Mouse (Mus musculus): ENCODE measurements around the gene Hist1h4m.
"Not testable (repeated sequence)": the region's sequence is repeated elsewhere in the genome, so short reads cannot be mapped to it uniquely, and the experiment has no call there.

The Hist1h4m gene

DNA sequence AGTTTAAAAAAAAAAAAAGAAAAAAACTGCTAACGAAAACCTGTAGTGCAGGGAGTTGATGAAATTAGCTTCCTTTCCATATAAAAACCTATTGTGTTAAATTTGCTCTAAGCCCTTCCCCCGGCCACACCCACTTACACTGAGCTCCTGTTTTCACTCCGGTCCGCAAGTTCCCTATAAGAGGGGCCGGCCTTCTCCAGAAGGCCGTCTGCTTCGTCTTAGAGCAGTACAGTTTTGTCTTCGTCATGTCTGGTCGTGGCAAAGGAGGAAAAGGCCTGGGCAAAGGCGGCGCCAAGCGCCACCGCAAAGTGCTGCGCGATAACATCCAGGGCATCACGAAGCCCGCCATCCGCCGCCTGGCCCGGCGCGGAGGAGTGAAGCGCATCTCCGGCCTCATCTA lies at the start of gene Hist1h4m:
Gene Hist1h4m, plus strand, starts transcription at position 208 of the 400 bp plus-strand sequence.
- peak; percentile 97 for DNase-seq

DNA sequence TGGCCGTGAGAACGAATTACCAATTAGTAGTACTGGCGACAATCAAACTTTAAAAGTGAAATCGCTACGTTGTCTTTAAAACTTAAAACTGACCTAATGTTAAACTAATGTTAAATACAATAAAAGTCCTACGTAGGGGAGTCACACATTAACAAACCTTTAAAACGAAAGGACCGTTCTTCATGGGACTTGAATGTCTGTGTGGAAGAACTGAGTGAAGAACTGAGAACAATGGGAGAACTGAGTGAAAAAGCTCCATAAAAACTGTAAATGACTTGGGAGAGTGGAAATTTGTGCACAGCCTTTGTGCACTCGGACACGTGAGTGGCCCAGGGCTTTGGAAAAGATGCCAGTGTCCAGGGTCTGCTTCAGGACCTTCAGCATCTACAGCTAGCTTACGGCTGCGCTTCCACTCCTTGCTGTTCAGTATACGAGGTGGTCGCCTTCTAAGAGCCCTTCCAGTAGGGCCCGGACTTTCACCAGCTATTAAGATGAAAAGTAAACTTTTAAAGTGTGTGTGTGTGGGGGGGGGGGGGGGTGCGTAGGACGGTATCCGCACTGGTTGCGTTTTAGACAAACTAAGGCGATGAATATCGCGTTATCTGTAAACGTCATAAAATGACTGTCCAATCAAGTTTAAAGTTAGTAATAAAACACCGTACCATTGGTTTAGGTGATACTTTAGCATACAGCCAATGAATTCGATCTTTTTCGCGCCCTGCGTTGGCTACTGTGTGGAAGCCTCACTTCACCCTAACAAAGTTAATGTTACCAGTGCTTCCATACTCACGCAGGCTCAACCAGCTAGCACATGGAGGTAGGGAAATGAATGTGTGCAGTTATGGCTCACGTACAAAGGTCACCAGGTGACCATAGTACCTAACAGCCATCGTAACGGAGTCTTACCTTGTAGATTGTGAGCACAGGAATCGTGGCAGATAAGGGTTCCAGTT lies 32.5 kb upstream of the Hist1h4m start:
- peak; percentile 98 for DNase-seq

GRCm38 (mm10) chr13:21779767-21780731 lies 31.5 kb upstream of the Hist1h4m start, which contains the start of gene Hist1h1b:
Gene Hist1h1b, minus strand, starts transcription at chr13:21780625.
- peak; percentile 96 for DNase-seq

GRCm38 (mm10) chr13:21781021-21781555 lies 30.5 kb upstream of the Hist1h4m start:
- no peak for DNase-seq

- no peak for DNase-seq
These were observed 29.9 kb upstream of the Hist1h4m start for GRCm38 (mm10) chr13:21781639-21782038.

DNA sequence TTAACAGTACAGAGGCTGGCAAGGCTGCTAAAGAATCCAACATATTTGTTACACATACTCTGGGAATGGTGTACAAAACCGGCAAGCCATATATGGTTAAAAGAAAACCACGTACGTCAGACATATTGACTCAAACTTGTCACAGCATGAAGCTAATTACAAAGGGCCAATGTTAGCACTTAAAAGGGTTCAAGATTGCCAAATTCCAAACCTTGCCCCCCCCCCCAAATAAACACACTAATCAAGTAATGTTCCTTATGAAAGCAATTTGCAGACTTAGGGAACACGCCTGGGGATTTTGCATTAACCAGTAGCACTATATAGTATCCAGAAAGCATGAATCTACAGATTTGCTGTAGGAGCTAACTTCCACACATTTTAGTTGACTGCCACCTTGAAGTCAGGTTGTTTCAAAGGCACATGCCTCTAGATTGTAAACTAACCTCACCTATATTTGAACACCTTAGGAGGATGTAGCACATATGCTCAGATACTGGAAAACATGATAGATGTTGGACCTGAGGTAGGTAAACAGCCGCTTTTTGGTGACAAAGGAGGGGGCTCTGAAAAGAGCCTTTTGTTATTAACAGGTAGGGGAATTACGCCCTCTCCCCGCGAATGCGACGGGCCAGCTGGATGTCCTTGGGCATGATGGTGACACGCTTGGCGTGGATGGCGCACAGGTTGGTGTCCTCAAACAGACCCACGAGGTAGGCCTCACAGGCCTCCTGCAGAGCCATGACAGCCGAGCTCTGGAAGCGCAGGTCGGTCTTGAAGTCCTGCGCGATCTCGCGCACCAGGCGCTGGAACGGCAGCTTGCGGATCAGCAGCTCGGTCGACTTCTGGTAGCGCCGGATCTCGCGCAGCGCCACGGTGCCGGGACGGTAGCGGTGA lies 28.9 kb upstream of the Hist1h4m start:
- not testable (repeated sequence) for DNase-seq

DNA sequence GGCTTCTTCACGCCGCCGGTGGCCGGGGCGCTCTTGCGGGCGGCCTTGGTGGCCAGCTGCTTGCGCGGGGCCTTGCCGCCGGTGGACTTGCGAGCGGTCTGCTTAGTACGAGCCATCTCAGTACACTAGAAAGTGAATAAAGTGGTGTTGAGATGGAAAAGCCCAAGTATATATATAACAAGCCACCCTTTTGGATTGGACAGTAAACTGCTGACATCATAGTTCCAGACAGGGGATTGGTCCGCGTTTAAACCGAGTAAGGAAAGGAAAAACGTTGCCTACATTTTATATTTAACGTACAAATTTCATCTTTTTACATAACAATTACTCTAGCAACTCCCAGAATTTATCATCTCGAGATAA lies 28.3 kb upstream of the Hist1h4m start, which contains the start of gene Hist1h3i:
Gene Hist1h3i, minus strand, starts transcription at position 116 of the 363 bp plus-strand sequence.
- peak; percentile 98 for DNase-seq

GRCm38 (mm10) chr13:21783734-21784161 lies 27.8 kb upstream of the Hist1h4m start:
- peak; percentile 79 for DNase-seq

DNA sequence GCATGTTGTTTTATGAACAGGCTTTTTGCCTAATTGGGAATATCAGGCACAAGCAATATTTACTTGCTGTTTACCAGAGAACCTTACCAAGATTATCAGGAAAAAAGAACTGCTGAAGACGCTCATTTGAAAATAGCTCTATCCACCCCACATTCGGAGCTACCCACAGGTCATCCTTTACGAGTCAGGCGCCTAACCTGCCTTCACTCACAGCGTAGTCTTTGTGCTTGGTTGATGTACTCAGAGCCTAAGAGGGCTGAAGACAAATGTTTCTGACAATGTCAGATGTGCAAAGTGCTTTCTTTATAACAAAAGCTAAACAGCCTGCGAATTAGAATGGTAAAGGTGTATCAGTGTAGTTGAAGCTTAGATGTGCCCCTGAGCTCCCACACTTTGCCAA lies 27.2 kb upstream of the Hist1h4m start:
- DNase-seq = peak; percentile 36

GRCm38 (mm10) chr13:21786189-21786898 lies 25.2 kb upstream of the Hist1h4m start:
- peak; percentile 30 for DNase-seq

- DNase-seq = peak; percentile 99
These were observed 24.5 kb upstream of the Hist1h4m start, which contains the start of the genes Hist1h2an and Hist1h2bp for GRCm38 (mm10) chr13:21786899-21787629. Gene Hist1h2an, minus strand, starts transcription at chr13:21787218. Gene Hist1h2bp, plus strand, starts transcription at chr13:21787461.

DNA sequence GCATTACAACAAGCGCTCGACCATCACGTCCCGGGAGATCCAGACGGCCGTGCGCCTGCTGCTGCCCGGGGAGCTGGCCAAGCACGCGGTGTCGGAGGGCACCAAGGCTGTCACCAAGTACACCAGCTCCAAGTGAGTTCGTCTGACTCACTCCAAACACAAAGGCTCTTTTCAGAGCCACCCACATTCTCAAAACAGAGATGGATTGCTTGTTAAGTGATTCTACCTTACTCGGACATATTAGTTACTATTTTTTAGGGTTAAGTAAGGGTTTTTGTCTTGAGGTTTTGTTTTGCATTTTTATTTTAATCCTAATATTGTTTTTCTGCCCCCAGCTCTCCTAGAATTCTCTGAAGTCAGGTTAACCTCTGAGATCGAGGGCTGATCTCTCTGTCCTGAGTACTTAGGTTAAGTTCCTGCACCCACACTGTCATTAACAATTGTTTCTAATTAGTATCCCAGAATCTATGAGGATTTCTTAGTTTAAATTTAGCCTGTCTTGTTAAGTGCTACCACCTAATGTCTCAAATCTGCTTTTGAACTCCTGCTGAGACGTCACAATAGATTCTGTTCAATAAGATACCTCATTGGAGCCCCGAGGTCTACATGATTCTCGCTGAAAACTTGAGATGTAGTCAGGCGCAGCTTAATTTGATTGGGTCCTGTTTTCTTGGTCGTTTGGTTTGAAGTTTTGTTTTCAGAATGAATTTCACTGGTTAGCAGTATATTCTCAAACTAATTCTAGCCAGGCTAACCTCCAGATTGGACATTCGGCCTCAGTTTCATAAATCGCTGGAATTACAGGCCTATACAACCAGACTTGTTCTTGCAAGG lies 23.6 kb upstream of the Hist1h4m start:
- DNase-seq = no peak

DNA sequence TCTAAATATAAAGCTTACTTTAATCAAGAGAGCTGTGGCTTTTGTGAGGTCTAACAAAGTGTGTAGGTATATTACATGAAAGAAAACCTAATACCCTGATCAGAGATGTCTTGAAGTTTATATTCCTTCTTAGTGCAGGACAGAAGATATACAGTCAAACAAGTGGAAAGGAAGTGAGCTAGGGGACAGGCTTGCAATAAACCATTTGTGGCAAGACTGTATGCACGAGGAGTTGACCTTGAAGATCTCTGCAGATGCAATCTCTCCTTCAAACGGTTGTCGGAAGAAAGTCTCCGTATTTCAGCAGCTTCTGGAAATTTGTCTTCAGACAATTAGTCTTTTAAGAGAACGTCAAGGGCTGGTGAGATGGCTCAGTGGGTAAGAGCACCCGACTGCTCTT lies 21.6 kb upstream of the Hist1h4m start:
- DNase-seq = no peak

GRCm38 (mm10) chr13:21790601-21791283 lies 20.8 kb upstream of the Hist1h4m start:
- peak; percentile 75 for DNase-seq

- peak; percentile 17 for DNase-seq
These were observed 16.0 kb upstream of the Hist1h4m start for GRCm38 (mm10) chr13:21795584-21795983.

DNA sequence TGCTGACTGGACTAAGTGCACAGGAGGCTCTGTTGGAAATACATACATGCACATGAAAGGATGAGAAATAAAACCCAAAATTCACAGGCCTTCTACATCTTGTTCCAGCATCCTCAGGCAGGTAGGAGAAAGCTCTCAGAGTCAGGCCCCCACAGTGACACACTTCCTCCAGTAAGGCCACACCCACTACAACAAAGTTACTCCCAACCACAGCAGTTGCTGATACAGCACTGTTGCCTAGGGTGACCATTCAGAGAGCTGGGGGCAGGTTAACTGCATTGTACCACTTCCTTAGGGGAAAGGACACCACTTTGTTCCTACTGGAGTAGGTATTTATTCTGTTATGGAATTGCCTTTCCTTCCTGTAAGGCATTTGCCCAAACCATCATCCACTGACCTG lies 14.4 kb upstream of the Hist1h4m start:
- not testable (repeated sequence) for DNase-seq

- not testable (repeated sequence) for DNase-seq
These were observed 8.5 kb upstream of the Hist1h4m start for GRCm38 (mm10) chr13:21803058-21803457.

- not testable (repeated sequence) for DNase-seq
These were observed 1.5 kb upstream of the Hist1h4m start, which contains the start of the genes Hist1h2bq and Hist1h2ao for GRCm38 (mm10) chr13:21810073-21810472. Gene Hist1h2bq, minus strand, starts transcription at chr13:21810197. Gene Hist1h2ao, plus strand, starts transcription at chr13:21810465.
